ENCODE assay signal across 21 mouse cellular contexts in the genomic region with DNA sequence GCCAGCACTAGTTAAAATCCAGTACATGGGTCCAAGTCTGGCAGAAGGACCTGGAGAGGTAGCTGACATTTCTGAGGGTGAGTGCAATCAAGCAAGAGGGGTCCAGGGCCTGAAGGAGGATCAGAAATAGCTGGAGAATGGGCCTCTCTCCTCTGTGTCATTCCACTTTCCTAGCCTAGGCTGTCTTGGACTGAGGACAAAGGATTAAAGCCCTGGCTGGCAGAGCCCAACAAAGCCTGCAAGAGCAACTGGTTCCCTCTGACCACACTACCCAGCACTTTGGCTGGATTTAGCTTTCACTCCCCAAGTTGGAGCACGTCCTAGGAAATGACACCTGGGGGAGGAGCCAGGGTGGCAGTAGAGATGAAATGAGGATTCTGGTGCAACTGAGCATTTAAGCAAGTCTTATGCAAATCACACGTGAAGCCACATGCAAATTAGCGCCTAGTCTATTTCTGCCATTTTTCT. TPM values are rescaled to one million over a fixed set of nuclear protein-coding genes. Genes with fewer than 3 reads are reported as not detected.
DNase-seq lines count a peak whose midpoint lies in the region; ATAC-seq lines count a peak whose summit lies in the region.
"Had no signal": no experiment of that assay in that cellular context is flagged by ENCODE, and none has a peak within 500 bp of the region (broad histone marks: within the 10 kb centered on the region; RNA-seq: fewer than 3 reads in every experiment).

No protein-coding gene starts in this region.

- H3K27ac ChIP-seq in midbrain, embryonic 10.5 days (replicated peaks): 0 out of 2 replicates have a peak overlapping the region, but pooled peaks have one; percentile 33
- H3K27ac ChIP-seq in midbrain, embryonic 15.5 days: no peak overlapping the region
- H3K27ac ChIP-seq: limb, embryonic 10.5 days; liver, embryonic 15.5 days had no signal

- no peaks in the 10 kb centered on the region for H3K9me3 ChIP-seq in midbrain, embryonic 10.5 days (replicated peaks)
- no peaks in the 10 kb centered on the region for H3K9me3 ChIP-seq in midbrain, embryonic 15.5 days
- H3K9me3 ChIP-seq: G1E; limb, embryonic 10.5 days; liver, embryonic 15.5 days had no signal

- H3K9ac ChIP-seq in midbrain, embryonic 15.5 days: no peak overlapping the region
- H3K9ac ChIP-seq: liver, embryonic 15.5 days had no signal

- no peaks in the 10 kb centered on the region for H3K36me3 ChIP-seq in midbrain, embryonic 10.5 days
- H3K36me3 ChIP-seq in midbrain, embryonic 15.5 days (replicated peaks): no peaks in the 10 kb centered on the region
- H3K36me3 ChIP-seq: G1E; limb, embryonic 10.5 days; liver, embryonic 15.5 days had no signal

- ATAC-seq in midbrain, embryonic 15.5 days (replicated peaks): no peak
- ATAC-seq: intestine, postnatal 0 days had no signal

- peak; percentile 68 for DNase-seq in cerebellum, adult 9-11 months
- no peak for DNase-seq in cerebellum, adult 9-10 months
- no peak for DNase-seq in midbrain, embryonic 10.5 days (ENCODE audit: low spot score)
- DNase-seq in brain, adult 2 months (ENCODE audit: low read depth, low spot score): peak; percentile 87
- DNase-seq in gonadal fat pad, adult 2 months (ENCODE audit: low read depth): peak; percentile 97
- DNase-seq in adrenal gland, postnatal 25 days: no peak
- DNase-seq in gastrocnemius, postnatal 14 days: no peak
- DNase-seq: heart, postnatal 4 days; kidney, postnatal 10 days; lung, postnatal 14 days; retina, postnatal 1 day; spleen, adult 18-20 months had no signal

- WGBS in midbrain, embryonic 10.5 days: 52% methylated on average over 3 of the region's 3 CpGs
- WGBS in midbrain, embryonic 15.5 days: 42% methylated on average over 3 of the region's 3 CpGs

- H3K4me1 ChIP-seq in midbrain, embryonic 10.5 days: peaks cover 32% of the 10 kb centered on the region
- H3K4me1 ChIP-seq in midbrain, embryonic 15.5 days: peaks cover 20% of the 10 kb centered on the region

- H3K27me3 ChIP-seq in midbrain, embryonic 10.5 days (ENCODE audit: low read depth, poor library complexity, severe bottlenecking): peaks cover 29% of the 10 kb centered on the region
- H3K27me3 ChIP-seq in midbrain, embryonic 15.5 days (replicated peaks): peaks cover 9% of the 10 kb centered on the region; the same call in 1 of the 2 replicates

- no peak overlapping the region for H3K4me3 ChIP-seq in midbrain, embryonic 10.5 days
- no peak overlapping the region for H3K4me3 ChIP-seq in midbrain, embryonic 15.5 days
- H3K4me3 ChIP-seq: limb, embryonic 10.5 days; liver, embryonic 15.5 days had no signal

- H3K4me2 ChIP-seq in midbrain, embryonic 15.5 days: no peak overlapping the region
- H3K4me2 ChIP-seq: heart, embryonic 11.5 days; liver, embryonic 15.5 days had no signal

- intact Hi-C loops in gastrocnemius, postnatal 14 days (cut with DNase I; ENCODE audit: low total_unique reads): no loop called here

RNA-seq across cellular contexts. Expression of a gene that starts 4.3 kb away (rescaled TPM):
- 2.5 and 3.1 TPM in 2 replicates for polyA plus RNA-seq in midbrain, embryonic 10.5 days (2016; fragmentation: Nextera tagmentation; extraction: Ambion mirVana)
- 0.63 and 1.5 TPM in 2 replicates for polyA plus RNA-seq in midbrain, embryonic 15.5 days (2015; fragmentation: Nextera tagmentation; extraction: Ambion mirVana)
- polyA plus RNA-seq in gonadal fat pad, adult 2 months (2012; rRNA removed): not detected in 2 replicates
- not detected in 2 replicates for total RNA-seq in adrenal gland, postnatal 25 days (2021)
- not detected for total RNA-seq in gastrocnemius, postnatal 14 days (2021)
- total RNA-seq: gastrocnemius, adult 8-10 months; heart, postnatal 4 days had no signal
- polyA plus RNA-seq: G1E; heart, embryonic 11.5 days; intestine, postnatal 0 days; limb, embryonic 10.5 days; liver, embryonic 15.5 days had no signal

RNA-seq across cellular contexts. Expression of a gene that starts 10.2 kb away (rescaled TPM):
- polyA plus RNA-seq in midbrain, embryonic 10.5 days (2016; fragmentation: Nextera tagmentation; extraction: Ambion mirVana): 0.10 TPM in 1 of 2 replicates, not detected in the other
- polyA plus RNA-seq in midbrain, embryonic 15.5 days (2015; fragmentation: Nextera tagmentation; extraction: Ambion mirVana): not detected in 2 replicates
- not detected in 2 replicates for polyA plus RNA-seq in gonadal fat pad, adult 2 months (2012; rRNA removed)
- total RNA-seq in adrenal gland, postnatal 25 days (2021): not detected in 2 replicates
- total RNA-seq in gastrocnemius, postnatal 14 days (2021): not detected
- total RNA-seq: G1E; gastrocnemius, adult 8-10 months; heart, postnatal 4 days; layer of hippocampus, postnatal 14 days had no signal
- polyA plus RNA-seq: G1E; heart, embryonic 11.5 days; intestine, postnatal 0 days; limb, embryonic 10.5 days; liver, embryonic 15.5 days; neural tube, embryonic 14.5 days had no signal

RNA-seq across cellular contexts. Expression of a gene that starts 21.1 kb away (rescaled TPM):
- polyA plus RNA-seq in midbrain, embryonic 10.5 days (2016; fragmentation: Nextera tagmentation; extraction: Ambion mirVana): 14.5 and 18.8 TPM in 2 replicates
- 35.4 and 39.0 TPM in 2 replicates for polyA plus RNA-seq in midbrain, embryonic 15.5 days (2015; fragmentation: Nextera tagmentation; extraction: Ambion mirVana)
- 46.2 and 47.9 TPM in 2 replicates for polyA plus RNA-seq in gonadal fat pad, adult 2 months (2012; rRNA removed)
- total RNA-seq in adrenal gland, postnatal 25 days (2021): 18.3 and 27.5 TPM in 2 replicates
- 1 to 10 TPM; 3.4 to 4.3 TPM for total RNA-seq in gastrocnemius, postnatal 14 days (2021)

RNA-seq across cellular contexts. Expression of a gene that starts 43.0 kb away (rescaled TPM):
- 38.9 and 41.5 TPM in 2 replicates for polyA plus RNA-seq in midbrain, embryonic 10.5 days (2016; fragmentation: Nextera tagmentation; extraction: Ambion mirVana)
- polyA plus RNA-seq in midbrain, embryonic 15.5 days (2015; fragmentation: Nextera tagmentation; extraction: Ambion mirVana): 36.8 and 39.9 TPM in 2 replicates
- polyA plus RNA-seq in gonadal fat pad, adult 2 months (2012; rRNA removed): 41.3 and 58.2 TPM in 2 replicates
- total RNA-seq in adrenal gland, postnatal 25 days (2021): 70.4 and 105 TPM in 2 replicates
- total RNA-seq in gastrocnemius, postnatal 14 days (2021): 10 to 100 TPM; 14.5 to 19.3 TPM

RNA-seq across cellular contexts. Expression of a gene that starts 49.6 kb away (rescaled TPM):
- 52.4 and 58.9 TPM in 2 replicates for polyA plus RNA-seq in midbrain, embryonic 10.5 days (2016; fragmentation: Nextera tagmentation; extraction: Ambion mirVana)
- 49.6 and 50.6 TPM in 2 replicates for polyA plus RNA-seq in midbrain, embryonic 15.5 days (2015; fragmentation: Nextera tagmentation; extraction: Ambion mirVana)
- 109 and 114 TPM in 2 replicates for polyA plus RNA-seq in gonadal fat pad, adult 2 months (2012; rRNA removed)
- 54.6 and 67.0 TPM in 2 replicates for total RNA-seq in adrenal gland, postnatal 25 days (2021)
- 10 to 100 TPM; 44.2 to 45.0 TPM for total RNA-seq in gastrocnemius, postnatal 14 days (2021)

Comparison
In these comparisons a context has a peak if more than half of its experiments do, and no peak if none do; other contexts are left out.
1. DNase-seq: peak in cerebellum, adult 9-11 months (single experiment), brain, adult 2 months (single experiment) and gonadal fat pad, adult 2 months (single experiment); none in cerebellum, adult 9-10 months (single experiment), midbrain, embryonic 10.5 days (single experiment), adrenal gland, postnatal 25 days (single experiment) and gastrocnemius, postnatal 14 days (single experiment).